Mouse (Mus musculus): Measurements from ENCODE around the gene Sycn.

Gene Sycn

GRCm38 (mm10) chr7:28583570-28584344, 43.1 kb downstream of the Sycn start:
- no peak for DNase-seq (ENCODE audit: extremely low read depth, insufficient read length, low spot score)

- DNase-seq (ENCODE audit: extremely low read depth, insufficient read length, low spot score), result no peak
These were observed 43.8 kb downstream of the Sycn start for GRCm38 (mm10) chr7:28584468-28584867.

- DNase-seq (ENCODE audit: extremely low read depth, insufficient read length, low spot score), result no peak
These were observed 44.3 kb downstream of the Sycn start for GRCm38 (mm10) chr7:28585001-28585400.

- DNase-seq (ENCODE audit: extremely low read depth, insufficient read length, low spot score), result peak; percentile 39
These were observed 46.2 kb downstream of the Sycn start for GRCm38 (mm10) chr7:28586663-28587411.

GRCm38 (mm10) chr7:28587644-28588043, 47.0 kb downstream of the Sycn start:
- DNase-seq (ENCODE audit: extremely low read depth, insufficient read length, low spot score), result peak; percentile 42
